Mouse (Mus musculus): ENCODE results near the gene Rcan1. TPM values are rescaled to one million over a fixed set of nuclear protein-coding genes. Genes with fewer than 3 reads are reported as not detected.

Rcan1 gene
- polyA plus RNA-seq, 1 experiment from 2014 or later, result 34.3 TPM

GRCm38 (mm10) chr16:92411981-92412706, 58.5 kb downstream of the Rcan1 start:
- ATAC-seq, result no peak; the same call in 1 of the 2 replicates
- Histone ChIP-seq H3K36me3 (ENCODE audit: poor library complexity, severe bottlenecking) (no peaks in the 10 kb centered on the region), H3K9me3 (replicated peaks) (no peaks in the 10 kb centered on the region), H3K9ac (no peak overlapping the region; the same call in 1 of the 2 replicates), H3K27me3 (no peaks in the 10 kb centered on the region), H3K27ac (no peak overlapping the region), H3K4me3 (no peak overlapping the region), H3K4me1 (peaks cover 17% of the 10 kb centered on the region), H3K4me2 (no peak overlapping the region)
- WGBS, result 70% methylated on average over 19 of the region's 19 CpGs

GRCm38 (mm10) chr16:92410344-92410743, 60.3 kb downstream of the Rcan1 start:
- Histone ChIP-seq H3K27ac (no peak overlapping the region), H3K27me3 (no peaks in the 10 kb centered on the region), H3K36me3 (ENCODE audit: poor library complexity, severe bottlenecking) (no peaks in the 10 kb centered on the region), H3K4me1 (peaks cover 20% of the 10 kb centered on the region), H3K4me3 (no peak overlapping the region), H3K9me3 (replicated peaks) (no peaks in the 10 kb centered on the region), H3K9ac (no peak overlapping the region), H3K4me2 (no peak overlapping the region)
- ATAC-seq, result no peak
- 84% methylated on average over 2 of the region's 2 CpGs for WGBS

- H3K9me3 ChIP-seq (replicated peaks), result no peaks in the 10 kb centered on the region
- H3K27ac ChIP-seq, result no peak overlapping the region
- 95% methylated on average over 2 of the region's 2 CpGs for WGBS
These were observed 62.8 kb downstream of the Rcan1 start for GRCm38 (mm10) chr16:92407883-92408282.

DNA sequence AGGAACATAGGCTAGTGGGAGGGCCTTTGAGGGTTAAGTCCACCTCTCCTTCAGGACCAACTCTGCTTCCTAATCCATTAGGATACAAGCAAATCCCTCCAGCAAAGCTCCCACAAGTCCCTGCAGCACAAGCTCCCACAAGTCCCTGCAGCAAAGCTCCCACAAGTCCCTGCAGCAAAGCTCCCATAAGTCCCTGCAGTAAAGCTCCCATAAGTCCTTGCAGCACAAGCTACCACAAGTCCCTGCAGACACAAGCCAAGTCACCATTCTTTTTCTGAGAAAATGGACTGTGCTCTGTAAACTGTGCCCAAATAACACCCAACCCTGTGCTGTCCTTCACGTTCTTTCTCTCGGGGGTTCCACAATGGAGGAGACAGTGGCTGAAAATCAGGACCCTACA, 66.5 kb downstream of the Rcan1 start:
- no peak for ATAC-seq
- H3K4me3 ChIP-seq, result no peak overlapping the region
- no peak overlapping the region for H3K9ac ChIP-seq
- H3K4me1 ChIP-seq, result peaks cover 35% of the 10 kb centered on the region
- no peak overlapping the region for H3K4me2 ChIP-seq
- no peaks in the 10 kb centered on the region for H3K9me3 ChIP-seq (replicated peaks)
- no peak overlapping the region for H3K27ac ChIP-seq
- H3K27me3 ChIP-seq, result 0 out of 2 replicates have a peak, but pooled peaks cover 4% of the 10 kb centered on the region
- 98% methylated on average over 2 of the region's 2 CpGs for WGBS
- no peaks in the 10 kb centered on the region for H3K36me3 ChIP-seq (ENCODE audit: poor library complexity, severe bottlenecking)

More at GRCm38 (mm10) chr16:92407883-92408282, 62.8 kb downstream of the Rcan1 start:
- no peak overlapping the region for H3K9ac ChIP-seq
- H3K36me3 ChIP-seq (ENCODE audit: poor library complexity, severe bottlenecking), result no peaks in the 10 kb centered on the region
- H3K4me1 ChIP-seq, result peaks cover 13% of the 10 kb centered on the region
- H3K4me3 ChIP-seq, result no peak overlapping the region
- no peaks in the 10 kb centered on the region for H3K27me3 ChIP-seq
- ATAC-seq, result no peak
- no peak overlapping the region for H3K4me2 ChIP-seq

DNA sequence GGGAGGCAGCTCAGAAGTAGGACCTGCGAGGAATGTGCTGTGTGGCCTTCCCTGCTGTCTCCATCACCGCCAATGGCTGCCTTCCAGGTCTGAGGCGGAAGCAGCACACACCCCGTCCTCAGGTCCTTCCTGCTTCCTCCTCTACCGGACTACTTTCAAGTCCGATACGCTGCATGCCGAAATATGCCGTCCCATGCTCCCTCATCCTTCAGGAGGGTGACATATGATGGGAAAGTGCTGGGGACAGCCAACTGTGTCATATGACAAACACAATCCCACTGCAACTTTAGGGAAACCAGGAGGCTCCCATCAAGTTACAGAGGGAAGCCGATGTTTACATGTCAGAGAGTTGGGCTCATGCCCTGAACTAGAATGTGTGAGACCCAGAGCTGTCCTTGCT, 67.6 kb downstream of the Rcan1 start:
- H3K36me3 ChIP-seq (ENCODE audit: poor library complexity, severe bottlenecking), result no peaks in the 10 kb centered on the region
- peaks cover 11% of the 10 kb centered on the region for H3K27me3 ChIP-seq
- H3K9ac ChIP-seq, result no peak overlapping the region
- H3K9me3 ChIP-seq (replicated peaks), result no peaks in the 10 kb centered on the region
- H3K4me3 ChIP-seq, result no peak overlapping the region
- no peak overlapping the region for H3K4me2 ChIP-seq
- no peak for ATAC-seq
- 77% methylated on average over 10 of the region's 10 CpGs for WGBS
- peaks cover 44% of the 10 kb centered on the region for H3K4me1 ChIP-seq
- no peak overlapping the region for H3K27ac ChIP-seq

- H3K9ac ChIP-seq, result no peak overlapping the region
These were observed 68.5 kb downstream of the Rcan1 start for GRCm38 (mm10) chr16:92402216-92402615.

DNA sequence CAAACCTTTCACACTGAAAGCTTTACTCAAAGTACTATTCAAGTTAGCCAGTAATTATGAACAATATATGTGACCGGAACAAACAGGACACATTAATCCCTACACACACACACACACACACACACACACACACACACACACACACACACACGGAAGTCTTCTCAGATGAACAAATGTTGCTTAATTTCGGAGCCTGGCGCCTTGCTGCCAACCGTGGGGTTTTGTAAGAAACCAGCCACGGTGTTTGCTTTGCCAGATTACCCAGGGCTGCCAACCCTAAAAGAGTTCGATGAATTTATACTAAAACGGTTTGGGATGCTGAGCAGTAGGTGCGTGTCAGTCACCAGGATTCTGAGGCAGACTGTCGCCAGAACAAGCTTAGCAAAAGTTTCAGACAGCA, 69.5 kb downstream of the Rcan1 start:
- H3K36me3 ChIP-seq (ENCODE audit: poor library complexity, severe bottlenecking), result peaks cover 10% of the 10 kb centered on the region
- no peak for ATAC-seq
- H3K9ac ChIP-seq, result peak overlapping the region; percentile 8; the same call in 1 of the 2 replicates
- H3K4me2 ChIP-seq, result no peak overlapping the region
- no peak overlapping the region for H3K27ac ChIP-seq
- H3K9me3 ChIP-seq (replicated peaks), result no peaks in the 10 kb centered on the region
- 37% methylated on average over 10 of the region's 10 CpGs for WGBS
- H3K27me3 ChIP-seq, result peaks cover 12% of the 10 kb centered on the region
- H3K4me1 ChIP-seq, result peaks cover 48% of the 10 kb centered on the region
- H3K4me3 ChIP-seq, result no peak overlapping the region

More at GRCm38 (mm10) chr16:92402216-92402615, 68.5 kb downstream of the Rcan1 start:
- Histone ChIP-seq H3K27ac (no peak overlapping the region), H3K36me3 (ENCODE audit: poor library complexity, severe bottlenecking) (no peaks in the 10 kb centered on the region), H3K9me3 (replicated peaks) (no peaks in the 10 kb centered on the region), H3K4me2 (no peak overlapping the region), H3K4me3 (no peak overlapping the region), H3K4me1 (peaks cover 48% of the 10 kb centered on the region), H3K27me3 (peaks cover 12% of the 10 kb centered on the region)
- ATAC-seq, result no peak
- WGBS, result 41% methylated on average over 8 of the region's 8 CpGs

DNA sequence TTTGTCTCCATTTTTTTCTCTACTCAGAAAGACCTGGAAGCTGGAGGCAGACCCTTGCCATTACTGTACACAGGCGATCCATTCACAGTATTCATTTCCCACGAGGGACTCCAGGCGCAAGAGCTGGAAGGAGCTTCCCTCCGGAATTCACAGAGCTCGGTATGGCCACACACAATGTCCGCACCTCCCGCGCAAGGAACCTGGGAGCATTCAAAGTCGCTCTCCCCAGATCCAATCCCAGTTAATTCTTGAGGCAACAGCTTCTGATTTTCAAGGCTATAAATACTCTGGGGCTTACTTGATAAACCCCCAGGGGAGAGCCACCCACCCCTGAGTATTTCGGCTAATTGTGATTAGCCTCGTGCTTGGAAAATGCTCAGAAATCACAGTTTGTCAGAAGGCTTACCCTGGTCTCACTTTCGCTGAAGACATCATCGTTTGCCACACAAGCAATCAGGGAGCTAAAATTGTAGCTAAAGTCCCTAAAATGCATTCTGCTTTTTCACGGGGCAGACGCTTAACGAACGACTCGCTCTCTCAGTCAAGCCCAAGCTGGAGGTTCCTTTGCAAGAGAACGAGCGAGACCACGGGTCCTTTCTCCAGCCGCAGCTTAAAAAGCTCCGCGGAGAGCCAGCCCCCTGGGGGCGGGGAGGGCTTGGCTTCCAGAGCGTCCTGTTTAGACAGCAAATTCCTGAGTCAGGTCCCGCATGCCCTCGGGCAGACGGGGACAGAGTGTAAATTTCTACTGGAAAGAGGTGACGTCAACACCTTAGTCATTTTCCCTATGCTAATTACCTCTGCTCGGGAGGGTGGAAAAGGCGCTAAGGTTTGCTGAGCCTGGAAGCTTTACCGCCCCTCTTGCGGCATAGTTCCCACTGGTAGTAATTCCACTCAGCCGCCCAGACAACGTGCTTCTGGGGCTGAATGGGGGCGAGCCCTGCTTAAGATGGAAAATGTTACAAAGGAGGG, 70.9 kb downstream of the Rcan1 start:
- peak; percentile 88 for ATAC-seq
- peaks cover 45% of the 10 kb centered on the region for H3K4me1 ChIP-seq
- H3K4me3 ChIP-seq, result peak overlapping the region; percentile 40
- WGBS, result under 1% methylated on average over 37 of the region's 37 CpGs
- peak overlapping the region; percentile 83 for H3K27ac ChIP-seq
- no peaks in the 10 kb centered on the region for H3K9me3 ChIP-seq (replicated peaks)
- H3K9ac ChIP-seq, result peak overlapping the region; percentile 57
- peaks cover 12% of the 10 kb centered on the region for H3K27me3 ChIP-seq
- peak overlapping the region; percentile 67 for H3K4me2 ChIP-seq
- peaks cover 24% of the 10 kb centered on the region for H3K36me3 ChIP-seq (ENCODE audit: poor library complexity, severe bottlenecking)

DNA sequence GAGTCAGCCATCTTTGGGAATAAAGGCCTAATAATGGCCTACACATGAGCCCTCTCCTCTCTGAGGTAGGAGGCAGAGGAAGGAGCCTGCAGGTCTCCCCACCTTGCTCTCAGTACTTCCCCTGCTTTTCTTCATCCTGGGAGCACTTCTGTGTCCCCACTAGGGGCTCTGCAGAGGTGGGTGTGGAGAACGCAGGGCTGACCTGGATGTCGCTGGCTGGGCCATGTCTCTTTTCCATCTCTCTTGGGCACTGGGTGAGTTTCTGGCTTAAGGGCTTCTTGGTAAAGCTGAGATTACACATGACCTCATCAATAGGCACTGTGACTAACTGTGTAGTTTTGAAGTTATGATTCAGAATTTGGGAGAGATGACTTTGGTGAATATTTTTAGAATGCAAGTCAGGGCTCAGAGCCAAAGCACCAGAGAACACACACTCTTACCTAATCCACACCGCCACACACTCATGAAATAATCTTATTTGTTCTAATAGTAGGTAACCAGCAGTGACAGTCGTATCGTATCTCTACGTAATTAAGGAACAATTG, 72.0 kb downstream of the Rcan1 start:
- Histone ChIP-seq H3K27me3 (peaks cover 12% of the 10 kb centered on the region), H3K4me1 (peaks cover 45% of the 10 kb centered on the region), H3K9ac (no peak overlapping the region), H3K4me2 (peak overlapping the region; percentile 67), H3K27ac (no peak overlapping the region), H3K4me3 (no peak overlapping the region), H3K9me3 (replicated peaks) (no peaks in the 10 kb centered on the region), H3K36me3 (ENCODE audit: poor library complexity, severe bottlenecking) (peaks cover 34% of the 10 kb centered on the region)
- 47% methylated on average over 6 of the region's 6 CpGs for WGBS
- ATAC-seq, result no peak

DNA sequence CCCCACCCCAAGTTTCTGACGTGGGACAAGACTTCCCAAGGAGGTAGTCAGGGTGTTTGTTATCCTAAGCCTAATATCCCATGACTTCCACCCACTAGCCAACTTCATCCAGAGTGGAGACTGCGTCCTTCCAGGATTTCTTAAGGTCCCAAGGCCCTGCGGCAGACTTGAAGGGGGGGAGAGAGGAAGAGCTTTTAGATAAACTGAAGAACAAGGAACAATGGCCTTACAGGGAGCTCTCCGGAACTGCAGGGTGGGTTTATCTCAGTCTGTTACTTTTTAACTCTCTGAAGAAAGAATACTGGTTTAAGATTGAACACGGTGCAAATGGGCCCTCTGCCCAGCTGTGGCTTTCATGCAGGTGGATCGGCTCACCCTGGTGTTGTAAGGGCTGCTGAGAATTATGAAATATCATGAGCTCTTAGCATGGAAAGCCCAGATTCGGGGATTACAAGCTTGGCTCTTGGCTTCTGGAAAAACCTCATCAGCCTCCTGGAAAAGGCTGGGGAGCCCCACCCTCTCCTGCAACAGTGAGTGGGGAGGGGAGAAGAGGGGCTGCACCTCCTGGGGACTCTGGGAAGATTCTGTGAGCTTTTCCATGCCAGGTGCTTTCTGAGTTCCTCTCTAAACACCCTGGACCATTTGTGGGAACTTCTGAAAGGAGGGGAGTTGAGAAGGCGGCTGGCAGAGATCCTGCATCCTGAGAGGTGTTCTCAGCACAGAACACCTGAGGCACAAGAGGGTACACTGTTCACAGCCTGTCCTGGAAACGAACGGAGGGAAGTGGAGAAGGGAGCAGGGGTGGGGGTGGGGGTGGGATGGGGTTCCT, 72.7 kb downstream of the Rcan1 start:
- peaks cover 41% of the 10 kb centered on the region for H3K36me3 ChIP-seq (ENCODE audit: poor library complexity, severe bottlenecking)
- H3K4me1 ChIP-seq, result peaks cover 45% of the 10 kb centered on the region
- 53% methylated on average over 10 of the region's 10 CpGs for WGBS
- H3K4me2 ChIP-seq, result no peak overlapping the region; the same call in 1 of the 2 replicates
- no peaks in the 10 kb centered on the region for H3K9me3 ChIP-seq (replicated peaks)
- ATAC-seq, result no peak
- no peak overlapping the region for H3K9ac ChIP-seq
- H3K27ac ChIP-seq, result no peak overlapping the region
- H3K4me3 ChIP-seq, result no peak overlapping the region
- H3K27me3 ChIP-seq, result peaks cover 12% of the 10 kb centered on the region

DNA sequence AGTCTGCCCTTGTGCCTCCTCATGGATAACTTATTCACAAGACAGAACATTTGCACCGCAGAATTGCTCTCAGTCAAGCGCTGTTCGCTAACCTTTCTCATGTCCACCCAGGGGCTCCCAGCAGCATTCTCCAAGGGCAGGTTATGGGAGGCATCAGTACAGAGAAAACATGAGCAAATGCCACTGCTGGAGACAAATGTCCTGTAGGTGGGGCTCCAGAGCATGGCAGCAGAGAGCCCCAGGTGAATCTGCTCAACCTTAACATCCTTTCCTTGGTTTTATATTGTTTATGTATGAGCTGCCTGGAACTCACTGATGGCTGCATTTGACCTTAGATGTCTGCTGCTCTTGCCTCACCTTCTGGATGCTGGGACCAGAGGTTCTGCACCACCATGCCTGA, 76.9 kb downstream of the Rcan1 start:
- peaks cover 57% of the 10 kb centered on the region for H3K36me3 ChIP-seq (ENCODE audit: poor library complexity, severe bottlenecking)
- H3K27me3 ChIP-seq, result peaks cover 8% of the 10 kb centered on the region
- no peak overlapping the region for H3K27ac ChIP-seq
- WGBS, result 99% methylated on average over 3 of the region's 3 CpGs
- H3K9ac ChIP-seq, result no peak overlapping the region
- H3K9me3 ChIP-seq (replicated peaks), result no peaks in the 10 kb centered on the region
- H3K4me3 ChIP-seq, result no peak overlapping the region
- H3K4me1 ChIP-seq, result peaks cover 9% of the 10 kb centered on the region
- no peak overlapping the region for H3K4me2 ChIP-seq
- ATAC-seq, result no peak
